Mouse (Mus musculus) embryonic facial prominence, embryonic 15.5 days (tissue): ENCODE data around the gene Ankrd33b. TPM values are rescaled to one million over a fixed set of nuclear protein-coding genes. Genes with fewer than 3 reads are reported as not detected.

Experiments
- ATAC-seq: fragments of 200-750 bp; cut with Nextera tagmentation; 2 replicates; pipeline ENCODE4 v1.8.0; 2017; ENCODE audit warnings: low read depth, moderate TSS enrichment; ENCODE audit not compliant: insufficient number of reproducible peaks, low FRiP score, low TSS enrichment
- H3K27ac ChIP-seq: fragments of 300-500 bp; sonication (generic); replicated peaks from 2 replicates; pipeline ENCODE4 v1.5.1; 2015; ENCODE audit warnings: mild to moderate bottlenecking, inconsistent platforms
- H3K27me3 ChIP-seq: fragments of 300-500 bp; sonication (generic); 2 replicates; pipeline ENCODE4 v1.6.1; 2015; ENCODE audit warnings: inconsistent platforms
- H3K36me3 ChIP-seq: fragments of 300-500 bp; sonication (generic); 2 replicates; pipeline ENCODE4 v1.6.1; 2015; ENCODE audit warnings: mild to moderate bottlenecking, inconsistent platforms
- H3K4me1 ChIP-seq: fragments of 300-500 bp; sonication (generic); 2 replicates; pipeline ENCODE4 v1.6.1; 2015; ENCODE audit warnings: inconsistent platforms
- H3K4me2 ChIP-seq: fragments of 300-500 bp; sonication (generic); replicated peaks from 2 replicates; pipeline ENCODE4 v1.6.1; 2015; ENCODE audit warnings: mild to moderate bottlenecking, inconsistent platforms
- H3K4me3 ChIP-seq: fragments of 300-500 bp; sonication (generic); replicated peaks from 2 replicates; pipeline ENCODE4 v1.5.1; 2015; ENCODE audit warnings: mild to moderate bottlenecking, inconsistent platforms
- H3K9ac ChIP-seq: fragments of 300-500 bp; sonication (generic); 2 replicates; pipeline ENCODE4 v1.6.1; 2015; ENCODE audit warnings: inconsistent platforms
- H3K9me3 ChIP-seq: fragments of 300-500 bp; sonication (generic); replicated peaks from 2 replicates; pipeline ENCODE4 v1.6.1; 2016; ENCODE audit warnings: inconsistent platforms
- WGBS: fragments of 180-500 bp; shearing (Covaris S2); methylation state at CpG from one replicate; pipeline ENCODE4 v1.1.7; 2015; 5-methylcytosine and 5-hydroxymethylcytosine counted together
- polyA plus RNA-seq: library from polyadenylated mRNA; unstranded; fragments of >200 nt; fragmentation: Nextera tagmentation; extraction: Ambion mirVana; gene quantifications from 2 replicates; pipeline ENCODE4 v1.2.1, GENCODE M21; 2015

The Ankrd33b gene
- polyA plus RNA-seq, 1 experiment from 2014 or later = 0.80 TPM

DNA sequence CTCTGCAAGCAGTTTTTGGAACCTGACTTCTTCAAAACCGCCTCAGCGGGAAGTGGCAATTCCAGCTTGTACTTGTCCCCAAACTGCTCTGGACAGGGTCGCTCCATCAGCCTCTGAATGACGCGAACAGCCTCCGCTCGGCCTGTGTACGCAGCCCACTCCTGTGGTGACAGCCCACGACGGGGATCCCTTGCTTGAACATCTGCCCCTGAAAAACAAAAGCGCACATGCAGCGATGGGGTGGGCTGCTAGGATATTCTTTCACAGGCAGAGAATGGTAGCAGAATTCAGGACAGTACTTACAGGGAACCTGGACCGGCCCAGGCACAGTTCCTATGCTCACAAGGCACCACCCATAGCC lies 69.8 kb downstream of the Ankrd33b start:
- H3K4me2 ChIP-seq = peak overlapping the region; percentile 42
- H3K9ac ChIP-seq = no peak overlapping the region; the same call in 1 of the 2 replicates
- peak overlapping the region; percentile 20 for H3K4me3 ChIP-seq
- H3K4me1 ChIP-seq = peaks cover 21% of the 10 kb centered on the region
- peaks cover 50% of the 10 kb centered on the region for H3K27me3 ChIP-seq
- no peaks in the 10 kb centered on the region for H3K9me3 ChIP-seq
- ATAC-seq = no peak
- no peaks in the 10 kb centered on the region for H3K36me3 ChIP-seq
- WGBS = 19% methylated on average over 13 of the region's 13 CpGs
- H3K27ac ChIP-seq = no peak overlapping the region

- peak overlapping the region; percentile 20 for H3K4me3 ChIP-seq
- H3K4me1 ChIP-seq = peaks cover 21% of the 10 kb centered on the region
- 6% methylated on average over 40 of the region's 40 CpGs for WGBS
- no peak overlapping the region for H3K27ac ChIP-seq
- ATAC-seq = no peak
- H3K27me3 ChIP-seq = peaks cover 50% of the 10 kb centered on the region
- no peaks in the 10 kb centered on the region for H3K9me3 ChIP-seq
- peak overlapping the region; percentile 42 for H3K4me2 ChIP-seq
- no peak overlapping the region; the same call in 1 of the 2 replicates for H3K9ac ChIP-seq
- no peaks in the 10 kb centered on the region for H3K36me3 ChIP-seq
These were observed 70.4 kb downstream of the Ankrd33b start for GRCm38 (mm10) chr15:31296882-31297776.

- ATAC-seq = no peak
- H3K4me2 ChIP-seq = no peak overlapping the region
- no peak overlapping the region for H3K4me3 ChIP-seq
- H3K9ac ChIP-seq = no peak overlapping the region
- no peak overlapping the region for H3K27ac ChIP-seq
- peaks cover 16% of the 10 kb centered on the region for H3K4me1 ChIP-seq
- H3K27me3 ChIP-seq = peaks cover 50% of the 10 kb centered on the region
- no peaks in the 10 kb centered on the region for H3K36me3 ChIP-seq
- WGBS = 15% methylated on average over 2 of the region's 2 CpGs
- H3K9me3 ChIP-seq = no peaks in the 10 kb centered on the region
These were observed 73.2 kb downstream of the Ankrd33b start for GRCm38 (mm10) chr15:31294311-31294710.

- no peaks in the 10 kb centered on the region for H3K9me3 ChIP-seq
- H3K36me3 ChIP-seq = no peaks in the 10 kb centered on the region
- no peak overlapping the region for H3K4me2 ChIP-seq
- no peak overlapping the region for H3K4me3 ChIP-seq
- H3K27ac ChIP-seq = no peak overlapping the region
- ATAC-seq = no peak
- WGBS = 16% methylated on average over 3 of the region's 3 CpGs
- H3K9ac ChIP-seq = no peak overlapping the region
- peaks cover 9% of the 10 kb centered on the region for H3K4me1 ChIP-seq
- H3K27me3 ChIP-seq = peaks cover 33% of the 10 kb centered on the region
These were observed 74.9 kb downstream of the Ankrd33b start for GRCm38 (mm10) chr15:31292627-31293026.

DNA sequence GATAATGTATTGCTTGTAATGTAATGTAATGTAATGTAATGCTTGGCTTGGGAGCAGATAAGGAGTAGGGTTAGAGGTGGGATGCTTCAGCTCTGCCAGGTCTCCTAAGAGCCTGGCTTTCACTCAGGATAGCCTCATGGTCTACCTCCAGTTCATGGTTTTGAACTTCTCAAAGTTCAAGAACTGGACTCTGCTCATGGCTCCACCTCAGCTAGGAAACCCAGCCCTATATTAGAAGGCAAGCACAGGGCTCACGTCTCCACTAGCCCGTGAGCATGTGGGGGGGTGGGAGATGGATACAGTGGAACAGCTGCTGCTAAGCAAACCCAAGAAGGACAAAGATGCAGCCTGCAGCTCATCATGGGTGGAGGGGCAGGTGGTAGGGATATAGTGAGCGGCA lies 81.8 kb downstream of the Ankrd33b start:
- Histone ChIP-seq H3K9me3 (no peaks in the 10 kb centered on the region), H3K36me3 (no peaks in the 10 kb centered on the region), H3K4me2 (no peak overlapping the region), H3K27ac (no peak overlapping the region), H3K4me1 (no peaks in the 10 kb centered on the region), H3K4me3 (no peak overlapping the region), H3K9ac (no peak overlapping the region), H3K27me3 (no peaks in the 10 kb centered on the region)
- WGBS = 77% methylated on average over 3 of the region's 3 CpGs
- ATAC-seq = no peak

- no peak overlapping the region for H3K27ac ChIP-seq
These were observed 82.4 kb downstream of the Ankrd33b start for GRCm38 (mm10) chr15:31284922-31285631.

DNA sequence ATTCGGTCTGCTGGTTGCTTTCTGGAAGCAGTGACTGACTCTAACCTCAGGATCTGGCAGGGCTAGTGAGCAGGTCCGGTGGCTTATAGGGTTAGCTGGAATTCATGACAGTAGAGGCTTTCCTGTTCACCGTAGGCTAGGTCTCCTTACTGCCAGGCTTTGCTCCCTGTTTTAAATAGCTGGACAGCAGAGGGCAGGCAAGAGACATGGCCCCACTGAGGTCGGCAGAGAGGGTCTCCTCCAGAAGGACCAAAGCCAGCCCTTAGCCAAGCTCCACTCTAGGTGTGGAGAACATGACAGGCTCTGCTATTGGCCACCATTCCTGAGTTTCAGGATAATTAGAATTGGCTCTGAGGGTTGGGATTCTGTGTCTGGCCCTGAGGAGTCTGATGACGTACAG lies 83.4 kb downstream of the Ankrd33b start:
- no peaks in the 10 kb centered on the region for H3K36me3 ChIP-seq

More at GRCm38 (mm10) chr15:31284922-31285631, 82.4 kb downstream of the Ankrd33b start:
- no peaks in the 10 kb centered on the region for H3K27me3 ChIP-seq
- 76% methylated on average over 17 of the region's 17 CpGs for WGBS
- no peak for ATAC-seq
- H3K36me3 ChIP-seq = no peaks in the 10 kb centered on the region
- no peak overlapping the region for H3K9ac ChIP-seq
- H3K9me3 ChIP-seq = no peaks in the 10 kb centered on the region
- H3K4me2 ChIP-seq = no peak overlapping the region
- H3K4me1 ChIP-seq = no peaks in the 10 kb centered on the region
- H3K4me3 ChIP-seq = no peak overlapping the region

GRCm38 (mm10) chr15:31282353-31282752 lies 85.2 kb downstream of the Ankrd33b start:
- WGBS = 82% methylated on average over 3 of the region's 3 CpGs

More for the DNA sequence above, 83.4 kb downstream of the Ankrd33b start:
- Histone ChIP-seq H3K9ac (no peak overlapping the region), H3K9me3 (no peaks in the 10 kb centered on the region), H3K4me1 (no peaks in the 10 kb centered on the region), H3K27ac (no peak overlapping the region), H3K27me3 (no peaks in the 10 kb centered on the region), H3K4me2 (no peak overlapping the region), H3K4me3 (no peak overlapping the region)
- WGBS = 67% methylated on average over 5 of the region's 5 CpGs
- no peak for ATAC-seq

GRCm38 (mm10) chr15:31281830-31282229 lies 85.7 kb downstream of the Ankrd33b start:
- H3K27me3 ChIP-seq = no peaks in the 10 kb centered on the region
- 61% methylated on average over 13 of the region's 13 CpGs for WGBS
- 0 out of 2 replicates have a peak, but pooled peaks cover 5% of the 10 kb centered on the region for H3K4me1 ChIP-seq
- H3K4me2 ChIP-seq = no peak overlapping the region
- no peak for ATAC-seq
- H3K27ac ChIP-seq = no peak overlapping the region
- no peak overlapping the region for H3K9ac ChIP-seq
- no peak overlapping the region for H3K4me3 ChIP-seq
- no peaks in the 10 kb centered on the region for H3K36me3 ChIP-seq
- no peaks in the 10 kb centered on the region for H3K9me3 ChIP-seq

More at GRCm38 (mm10) chr15:31282353-31282752, 85.2 kb downstream of the Ankrd33b start:
- no peak for ATAC-seq
- Histone ChIP-seq H3K9ac (no peak overlapping the region), H3K4me1 (0 out of 2 replicates have a peak, but pooled peaks cover 5% of the 10 kb centered on the region), H3K27ac (no peak overlapping the region), H3K4me2 (no peak overlapping the region), H3K9me3 (no peaks in the 10 kb centered on the region), H3K4me3 (no peak overlapping the region), H3K36me3 (no peaks in the 10 kb centered on the region), H3K27me3 (no peaks in the 10 kb centered on the region)

DNA sequence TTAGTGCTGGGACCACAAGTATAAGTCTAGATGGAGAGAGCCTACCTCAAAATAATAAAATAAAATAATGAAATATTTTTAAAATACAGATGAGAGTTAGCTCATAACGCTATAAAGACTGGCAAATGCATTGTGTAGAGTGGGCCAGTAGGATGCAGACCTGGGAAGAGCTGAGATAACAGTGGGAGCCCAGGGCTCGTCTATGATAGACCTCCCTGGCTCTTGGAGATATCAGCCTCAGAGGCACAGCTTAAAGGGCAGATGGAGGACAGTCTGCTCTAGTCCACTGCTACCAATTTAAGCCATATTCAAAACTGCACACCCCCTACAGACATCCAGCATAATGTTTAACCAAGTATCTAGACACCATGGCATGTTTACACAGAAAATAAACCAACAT lies 86.8 kb downstream of the Ankrd33b start:
- Histone ChIP-seq H3K36me3 (no peaks in the 10 kb centered on the region), H3K4me1 (0 out of 2 replicates have a peak, but pooled peaks cover 5% of the 10 kb centered on the region)

GRCm38 (mm10) chr15:31280059-31280458 lies 87.5 kb downstream of the Ankrd33b start:
- no peaks in the 10 kb centered on the region for H3K36me3 ChIP-seq
- H3K9me3 ChIP-seq = no peaks in the 10 kb centered on the region
- no peak for ATAC-seq
- H3K4me1 ChIP-seq = 0 out of 2 replicates have a peak, but pooled peaks cover 5% of the 10 kb centered on the region
- no peak overlapping the region for H3K9ac ChIP-seq
- no peak overlapping the region for H3K4me2 ChIP-seq
- H3K27me3 ChIP-seq = no peaks in the 10 kb centered on the region
- no peak overlapping the region for H3K27ac ChIP-seq
- 81% methylated on average over 5 of the region's 5 CpGs for WGBS
- H3K4me3 ChIP-seq = no peak overlapping the region

More for the DNA sequence above, 86.8 kb downstream of the Ankrd33b start:
- Histone ChIP-seq H3K4me3 (no peak overlapping the region), H3K9me3 (no peaks in the 10 kb centered on the region), H3K9ac (no peak overlapping the region), H3K27ac (no peak overlapping the region), H3K4me2 (no peak overlapping the region), H3K27me3 (no peaks in the 10 kb centered on the region)
- WGBS = 78% methylated on average over 2 of the region's 2 CpGs
- no peak for ATAC-seq
